Mouse (Mus musculus) MN1 (cell line): Measurements from ENCODE around the gene Tmem120a.
A peak's percentile ranks its signal among the peaks of the same experiment; 100 is the strongest.

Experiments used
- DNase-seq: peaks from one replicate; pipeline ENCODE4 v3.0.0-alpha.2; 2016; ENCODE audit warnings: low spot score

The Tmem120a gene

DNA sequence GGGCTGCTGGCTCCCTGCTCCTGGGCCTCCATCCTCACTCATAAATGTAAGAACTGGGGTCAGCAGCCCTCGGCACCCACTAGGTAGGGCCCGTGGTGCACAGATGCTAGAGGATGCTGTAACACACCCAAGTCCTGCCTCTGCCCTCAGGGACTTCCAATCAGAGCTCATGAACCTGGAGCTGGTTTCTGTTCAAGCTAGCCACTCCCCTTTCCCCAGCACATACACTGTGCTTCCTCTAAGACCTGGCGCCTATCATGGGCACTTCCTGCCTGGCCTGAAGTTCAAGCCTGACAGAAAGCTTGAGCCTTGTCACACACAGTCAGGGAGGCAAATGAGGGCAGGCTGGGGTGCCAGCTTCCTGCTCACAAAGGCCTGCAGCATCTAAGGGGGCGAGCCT, 11.2 kb downstream of the Tmem120a start:
- no peak for DNase-seq

GRCm38 (mm10) chr5:135731322-135731721, 12.9 kb downstream of the Tmem120a start:
- DNase-seq: no peak

DNA sequence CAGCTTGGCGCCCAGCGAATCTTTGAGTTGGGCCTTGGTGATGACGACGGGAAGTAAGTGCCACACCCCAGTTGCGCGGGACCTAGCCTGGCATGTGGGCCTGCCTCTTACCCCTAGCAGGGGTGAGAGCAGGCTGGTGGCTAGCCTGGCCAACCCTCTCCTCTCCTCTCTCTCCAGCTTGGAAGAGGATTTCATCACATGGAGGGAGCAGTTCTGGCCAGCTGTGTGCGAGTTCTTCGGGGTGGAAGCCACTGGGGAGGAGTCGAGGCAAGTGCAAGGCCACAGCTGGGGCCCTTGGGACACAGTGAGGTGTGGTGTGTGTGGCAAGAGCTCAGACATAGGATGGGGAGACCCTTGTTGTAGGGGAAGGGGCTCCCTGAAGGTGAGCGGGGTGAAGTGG, 13.3 kb downstream of the Tmem120a start:
- no peak for DNase-seq

- no peak for DNase-seq
Observed at GRCm38 (mm10) chr5:135730278-135730677, 14.0 kb downstream of the Tmem120a start.

DNA sequence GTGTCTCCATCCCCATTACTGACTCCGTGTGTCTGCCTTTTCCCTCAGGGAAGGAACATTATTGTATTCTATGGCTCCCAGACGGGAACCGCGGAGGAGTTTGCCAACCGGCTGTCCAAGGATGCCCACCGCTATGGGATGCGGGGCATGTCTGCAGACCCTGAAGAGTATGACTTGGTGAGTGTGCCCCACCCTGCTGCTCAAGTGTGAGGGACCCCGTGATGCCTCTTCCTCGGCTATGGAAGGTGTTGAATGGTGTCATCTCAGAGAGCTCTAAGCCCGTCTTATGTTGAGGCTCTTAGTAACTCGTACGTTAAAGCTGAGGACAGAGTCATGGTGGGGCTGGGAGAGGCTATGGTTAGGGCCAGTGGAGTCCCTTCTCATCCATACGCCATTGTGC, 14.9 kb downstream of the Tmem120a start:
- no peak for DNase-seq

DNA sequence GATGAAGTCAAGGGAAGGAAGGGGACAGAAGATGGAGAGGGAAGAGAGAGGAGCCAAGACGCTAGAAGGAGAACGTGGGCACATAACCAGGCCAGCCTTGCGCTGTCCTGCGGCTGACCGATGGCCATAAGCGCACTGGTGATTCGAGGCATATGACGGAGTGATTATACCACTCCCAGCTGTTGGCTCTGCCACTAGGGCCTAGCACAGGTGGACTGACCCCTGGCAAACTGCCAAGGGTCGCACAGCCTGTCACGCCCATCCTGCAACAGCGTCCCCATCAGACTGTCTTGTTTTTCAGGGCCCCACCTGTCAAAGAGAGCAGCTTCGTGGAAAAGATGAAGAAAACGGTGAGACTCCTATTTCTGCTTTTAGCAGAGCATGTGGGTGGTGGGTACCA, 15.9 kb downstream of the Tmem120a start:
- DNase-seq: no peak

GRCm38 (mm10) chr5:135727871-135728270, 16.4 kb downstream of the Tmem120a start:
- DNase-seq: no peak

- DNase-seq: peak; percentile 80
Observed at GRCm38 (mm10) chr5:135726641-135727346, 17.5 kb downstream of the Tmem120a start.

DNA sequence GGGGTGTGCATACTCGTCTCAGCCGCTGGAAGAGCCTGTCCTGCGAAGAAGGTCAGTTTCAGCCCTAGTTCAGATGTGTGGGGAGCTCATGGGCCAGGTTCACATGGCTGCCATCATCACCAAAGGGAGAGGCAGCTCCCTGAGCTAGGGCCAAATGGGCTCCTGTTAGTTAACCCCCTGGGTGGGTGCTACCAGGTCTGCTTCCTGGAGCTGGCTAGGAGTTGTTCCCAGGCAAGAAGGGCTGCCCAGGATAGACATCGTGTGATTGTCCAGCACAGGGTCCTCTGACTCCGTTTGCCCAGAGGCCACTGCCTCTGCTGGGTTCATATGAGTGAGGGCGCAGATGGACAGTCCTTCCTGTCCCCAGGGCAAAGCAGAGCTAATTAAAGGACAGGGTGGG, 18.3 kb downstream of the Tmem120a start:
- no peak for DNase-seq

GRCm38 (mm10) chr5:135725391-135725841, 18.8 kb downstream of the Tmem120a start:
- peak; percentile 86 for DNase-seq

DNA sequence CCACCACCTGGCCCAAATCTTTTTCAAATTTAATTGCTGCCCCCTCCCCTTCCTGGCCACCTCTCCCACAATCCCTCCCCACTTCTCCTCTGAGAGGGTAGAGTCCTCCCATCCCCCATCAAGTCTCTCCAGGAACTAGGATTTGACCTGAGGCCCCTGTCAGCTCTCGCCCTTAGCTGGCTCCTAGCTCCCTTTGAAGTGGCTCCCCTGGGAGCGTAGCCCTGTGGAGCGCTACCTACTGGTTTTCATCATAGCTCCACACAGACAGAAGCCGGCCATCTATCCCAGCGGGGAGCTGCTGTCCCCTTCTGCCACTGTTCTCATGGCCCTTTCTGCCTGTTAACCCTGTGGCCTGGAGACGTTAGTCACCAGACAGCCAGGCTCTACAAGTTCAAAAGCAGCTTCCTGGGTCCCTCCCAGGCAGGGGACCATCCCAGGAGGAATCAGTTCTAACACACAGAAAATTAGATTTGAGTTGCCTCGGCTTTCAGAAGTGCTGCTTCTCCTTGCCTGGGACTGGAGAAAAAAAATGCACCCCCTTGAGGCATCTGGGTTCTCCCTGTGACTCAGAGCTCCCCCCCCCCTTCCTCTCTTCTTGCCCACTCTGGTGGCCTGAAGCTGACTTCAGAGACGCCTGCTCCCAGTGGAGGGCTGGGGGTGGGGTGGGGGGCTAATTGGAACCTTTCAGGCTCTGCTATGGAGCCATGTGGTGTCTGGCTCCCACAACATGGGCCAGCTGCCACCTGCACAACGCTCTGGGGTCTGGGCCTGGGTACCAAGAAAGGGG, 19.5 kb downstream of the Tmem120a start:
- DNase-seq: peak; percentile 93

DNA sequence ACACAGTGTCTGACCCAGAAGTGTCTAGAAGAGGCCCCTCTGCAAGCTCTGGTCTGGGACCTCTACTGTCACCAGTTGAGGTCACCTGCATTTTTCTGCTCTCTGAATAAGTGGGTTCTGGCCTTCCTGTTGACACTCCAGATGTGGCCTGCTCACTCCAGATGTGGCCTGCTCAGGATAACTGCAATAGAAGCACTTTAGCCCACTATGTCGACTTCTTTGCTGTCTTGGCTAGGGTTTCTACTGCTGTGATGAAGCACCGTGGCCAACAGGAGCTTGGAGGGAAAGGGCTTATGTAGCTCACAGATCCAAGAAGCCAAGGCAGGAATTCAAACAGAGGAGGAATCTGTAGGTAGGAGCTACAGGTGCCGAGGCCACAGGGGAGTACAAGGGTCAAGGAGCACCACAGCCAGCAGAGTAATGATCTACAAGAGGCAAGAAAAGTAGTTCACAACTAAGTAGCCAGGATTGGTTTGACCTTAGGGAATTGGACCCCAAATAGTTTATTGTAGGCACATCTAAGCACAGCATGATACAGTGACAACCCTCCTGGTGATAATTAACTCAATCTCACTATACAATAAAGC, 21.0 kb downstream of the Tmem120a start:
- peak; percentile 19 for DNase-seq

GRCm38 (mm10) chr5:135722121-135722520, 22.1 kb downstream of the Tmem120a start:
- peak; percentile 91 for DNase-seq

- DNase-seq: no peak
Observed at GRCm38 (mm10) chr5:135721076-135721475, 23.2 kb downstream of the Tmem120a start.

DNA sequence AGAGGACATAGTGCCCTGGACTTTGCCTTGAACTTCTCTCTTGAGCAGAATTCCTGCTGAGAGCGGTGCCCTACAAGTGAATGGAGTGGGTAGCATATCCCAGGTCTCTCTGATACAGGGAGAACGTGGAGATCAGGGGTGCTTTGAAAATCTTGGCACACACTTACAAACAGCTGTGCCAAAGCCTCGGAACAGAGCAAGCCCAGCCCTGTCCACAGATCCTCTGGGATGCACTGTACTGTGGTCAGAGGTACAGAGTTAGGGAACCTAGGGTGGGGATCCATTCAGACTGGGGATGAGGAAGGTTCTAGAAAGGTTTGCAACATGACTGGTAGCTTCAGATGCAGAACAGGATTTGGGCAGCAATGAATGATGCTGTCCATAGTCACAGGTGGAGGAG, 24.1 kb downstream of the Tmem120a start:
- DNase-seq: peak; percentile 22

DNA sequence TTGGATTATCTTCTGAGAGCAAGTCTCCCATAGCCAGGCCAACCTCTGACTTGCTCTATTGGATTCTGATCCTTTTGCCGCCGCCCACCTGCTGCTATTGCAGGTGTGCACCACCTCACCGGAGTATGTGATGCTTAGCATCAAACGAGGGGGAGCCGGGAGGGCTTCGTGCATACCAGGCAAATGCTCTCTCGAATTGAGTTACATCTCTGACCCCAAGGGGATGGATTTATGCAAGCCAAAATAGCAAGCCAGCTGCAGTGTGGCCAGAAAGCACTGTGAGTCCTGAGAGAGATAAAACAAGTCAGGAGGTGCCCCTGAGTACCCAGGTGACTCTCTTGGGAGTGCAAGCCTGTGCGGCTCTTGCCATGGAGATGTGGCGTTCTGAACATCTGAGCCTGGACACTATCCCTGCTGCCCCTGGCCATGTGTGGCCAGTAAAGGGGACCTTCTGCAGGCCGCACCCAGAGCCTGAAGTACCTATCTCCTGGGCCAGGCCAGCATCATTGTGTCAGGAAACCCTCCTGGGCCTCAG, 24.6 kb downstream of the Tmem120a start:
- no peak for DNase-seq

- DNase-seq: no peak
Observed at GRCm38 (mm10) chr5:135715624-135716023, 28.6 kb downstream of the Tmem120a start.

DNA sequence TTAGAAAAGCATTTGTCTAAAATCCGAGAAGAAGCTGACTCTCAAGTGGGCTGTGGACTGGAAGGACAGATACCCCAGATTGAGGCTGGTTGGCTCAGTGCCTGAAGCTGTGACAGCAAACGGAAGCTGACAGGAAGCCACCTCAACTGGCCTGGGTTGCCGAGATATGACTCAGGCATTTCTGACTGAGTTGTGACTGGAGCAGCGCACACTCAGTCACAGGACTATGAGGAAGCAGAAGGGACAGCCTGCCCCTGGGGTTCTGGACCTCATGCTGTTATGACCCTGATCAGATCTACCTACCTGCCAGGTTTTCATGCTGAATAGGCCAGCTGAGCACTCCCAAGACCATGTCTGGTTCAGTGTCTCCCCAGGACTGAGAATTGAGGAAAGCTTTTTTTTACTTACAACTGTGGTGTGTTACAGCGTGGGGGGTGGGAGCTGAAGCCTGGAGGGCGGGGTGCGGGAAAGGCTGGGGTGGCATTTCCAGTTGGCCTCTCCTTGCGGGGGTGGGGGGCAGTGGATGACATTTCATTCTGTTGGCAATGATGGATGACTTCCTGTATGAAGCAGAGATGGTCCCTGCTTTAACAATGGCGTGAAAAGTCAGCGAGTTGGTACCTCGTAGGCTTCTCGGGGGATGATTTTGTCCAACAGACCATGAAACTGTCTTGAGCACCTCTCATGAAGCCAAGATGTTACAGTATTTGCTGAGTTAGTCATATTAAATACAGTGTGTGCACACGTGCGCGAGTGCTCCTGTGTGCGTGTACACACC, 30.6 kb downstream of the Tmem120a start:
- peak; percentile 81 for DNase-seq

DNA sequence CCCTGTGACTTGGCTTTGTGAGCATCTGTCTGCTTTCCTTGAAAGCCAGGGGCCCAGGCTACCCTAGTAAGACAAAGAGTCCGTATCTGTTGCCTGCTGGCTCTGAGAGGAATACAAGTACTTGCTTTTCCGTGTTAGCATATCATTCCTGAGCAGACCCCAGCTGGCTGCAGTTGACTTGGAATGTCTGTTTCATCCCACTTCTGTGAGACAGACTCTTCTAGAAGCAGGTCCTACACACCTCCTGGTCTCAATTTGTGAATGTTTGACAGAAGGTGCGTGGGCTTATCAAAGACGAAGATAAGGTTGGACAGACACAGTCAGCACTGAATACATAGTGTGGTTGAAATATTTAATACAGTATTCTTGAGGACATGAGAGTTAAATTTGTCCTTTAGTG, 31.4 kb downstream of the Tmem120a start:
- DNase-seq: no peak

GRCm38 (mm10) chr5:135711582-135712355, 32.5 kb downstream of the Tmem120a start:
- DNase-seq: no peak

DNA sequence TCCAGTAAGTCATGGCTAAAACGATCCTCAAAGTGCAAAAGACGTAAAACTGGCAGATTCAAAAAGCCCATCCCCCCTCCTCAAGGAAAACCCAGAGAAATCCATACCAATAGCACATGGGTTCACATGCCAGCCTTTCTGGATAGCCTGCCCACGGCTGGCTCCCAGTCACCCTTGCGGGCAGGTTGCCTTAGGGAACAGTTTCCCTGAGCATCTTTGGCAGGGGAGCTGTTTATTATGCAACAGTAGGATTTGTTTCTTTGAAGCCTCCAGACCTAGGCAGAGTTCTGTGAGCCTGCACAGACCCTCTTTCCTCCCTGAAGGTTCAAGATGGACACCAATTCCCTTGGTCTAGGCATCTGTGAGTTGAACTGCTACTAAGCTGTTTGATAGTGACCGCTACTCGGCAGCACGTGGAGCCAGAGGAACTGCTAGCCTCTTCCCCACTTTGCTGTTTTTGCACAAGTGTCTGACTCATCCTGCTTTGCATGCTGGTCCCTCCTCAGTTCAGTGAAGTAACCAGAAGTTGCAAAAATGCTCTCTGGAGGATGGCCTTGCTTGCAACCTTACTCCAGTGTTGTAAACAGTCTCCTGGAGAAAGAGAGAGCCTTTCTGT, 33.5 kb downstream of the Tmem120a start:
- DNase-seq: peak; percentile 68
